Mouse (Mus musculus): ENCODE results near the gene Ccdc137.

Ccdc137 gene

DNA sequence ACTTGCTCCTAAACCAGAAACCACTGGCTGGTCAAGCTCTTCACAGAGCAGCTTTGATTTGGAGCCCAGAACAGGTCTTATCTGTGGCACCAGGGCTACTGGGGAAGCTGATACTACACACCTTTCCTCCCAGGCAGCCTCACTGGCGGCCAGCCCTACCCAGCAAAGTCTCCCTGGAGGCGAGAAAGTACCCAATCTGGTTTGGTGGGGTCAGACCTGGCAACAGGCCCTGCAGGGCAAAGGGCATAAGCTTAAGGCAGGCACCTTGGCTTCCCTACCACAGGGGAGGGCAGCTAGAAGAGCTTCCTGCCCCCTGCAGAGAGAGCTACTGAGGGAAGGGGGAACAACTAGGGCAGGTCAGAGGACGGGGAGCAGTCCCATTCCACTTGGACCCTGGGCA, 42.4 kb downstream of the Ccdc137 start:
- peak; percentile 93 to 95 for DNase-seq

DNA sequence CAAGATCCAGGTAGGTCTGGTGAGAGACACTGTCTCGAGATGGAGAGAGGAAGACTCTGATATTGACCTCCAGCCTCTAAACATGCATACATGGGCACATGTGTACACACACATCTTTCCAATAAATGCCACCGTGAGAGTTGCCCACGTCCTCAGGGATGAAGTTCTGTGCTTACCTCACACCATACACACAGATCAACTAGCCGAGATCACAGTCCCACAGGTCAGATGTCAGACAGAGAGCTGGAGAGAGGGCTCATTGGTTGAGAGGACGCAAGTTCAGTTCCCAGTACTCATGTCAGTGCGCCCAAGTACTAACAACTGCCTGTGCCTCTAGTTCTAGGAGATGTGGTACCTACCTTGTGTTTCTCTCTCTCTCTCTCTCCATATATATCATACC, 43.1 kb downstream of the Ccdc137 start:
- DNase-seq, result no peak

DNA sequence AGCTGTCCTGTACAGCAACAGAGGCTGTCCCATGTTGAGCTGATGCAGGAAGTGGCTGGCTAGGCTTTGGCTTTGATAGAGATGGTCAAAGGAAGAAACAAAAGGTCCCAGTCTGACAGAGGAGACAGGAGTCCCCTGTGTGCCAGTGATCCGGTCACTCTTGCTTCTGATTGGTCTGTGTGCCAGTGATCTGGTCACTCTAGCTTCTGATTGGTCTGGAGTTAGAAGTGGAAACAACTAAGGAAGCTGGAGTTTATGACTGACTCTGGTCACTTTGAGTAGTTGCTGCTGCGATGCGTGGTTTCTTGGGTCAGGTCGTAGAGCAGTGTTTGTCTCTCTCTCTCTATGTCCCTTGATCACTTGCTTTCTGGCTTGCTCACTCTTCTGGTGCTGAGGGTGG, 43.8 kb downstream of the Ccdc137 start:
- DNase-seq, result no peak

DNA sequence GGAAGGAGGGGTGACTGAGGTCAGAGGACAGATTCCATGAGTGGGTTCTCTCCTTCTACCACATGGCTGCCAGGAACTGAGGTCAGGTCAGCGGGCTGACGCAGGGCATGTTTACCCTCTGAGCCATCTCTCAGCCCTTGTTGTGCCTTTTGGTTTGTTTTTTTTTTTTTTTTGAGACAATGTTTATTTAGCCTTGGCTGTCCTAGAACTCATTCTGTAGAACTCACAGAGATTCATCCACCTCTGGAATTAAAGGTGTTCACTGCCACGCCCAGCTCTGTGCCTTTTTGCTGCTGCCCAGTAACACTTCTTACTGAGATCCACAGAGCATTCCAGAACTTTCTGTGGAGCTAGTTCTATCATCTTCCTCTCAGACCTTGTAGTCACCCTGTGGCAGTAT, 47.7 kb downstream of the Ccdc137 start:
- DNase-seq, result no peak

DNA sequence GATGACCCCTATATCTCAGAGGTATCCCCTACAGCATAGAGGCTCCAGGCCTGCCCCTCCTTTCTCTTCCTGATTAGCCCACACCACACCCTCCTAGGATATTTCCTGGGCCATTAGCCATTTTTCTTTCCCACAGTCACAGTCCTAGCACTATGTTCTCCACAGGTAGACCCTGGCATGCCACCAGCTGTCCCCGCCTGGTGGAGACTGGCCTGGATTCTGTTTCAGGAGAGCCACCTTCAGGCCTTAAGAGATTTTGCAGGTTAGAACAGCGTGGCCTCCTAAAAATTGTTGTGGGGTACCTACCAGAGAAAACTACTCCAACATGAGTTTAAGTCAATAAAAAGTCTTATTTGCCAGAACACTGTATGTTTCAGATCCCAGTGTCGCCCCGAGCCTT, 49.0 kb downstream of the Ccdc137 start:
- DNase-seq, result peak in 1 of 2 experiments; percentile 60

DNA sequence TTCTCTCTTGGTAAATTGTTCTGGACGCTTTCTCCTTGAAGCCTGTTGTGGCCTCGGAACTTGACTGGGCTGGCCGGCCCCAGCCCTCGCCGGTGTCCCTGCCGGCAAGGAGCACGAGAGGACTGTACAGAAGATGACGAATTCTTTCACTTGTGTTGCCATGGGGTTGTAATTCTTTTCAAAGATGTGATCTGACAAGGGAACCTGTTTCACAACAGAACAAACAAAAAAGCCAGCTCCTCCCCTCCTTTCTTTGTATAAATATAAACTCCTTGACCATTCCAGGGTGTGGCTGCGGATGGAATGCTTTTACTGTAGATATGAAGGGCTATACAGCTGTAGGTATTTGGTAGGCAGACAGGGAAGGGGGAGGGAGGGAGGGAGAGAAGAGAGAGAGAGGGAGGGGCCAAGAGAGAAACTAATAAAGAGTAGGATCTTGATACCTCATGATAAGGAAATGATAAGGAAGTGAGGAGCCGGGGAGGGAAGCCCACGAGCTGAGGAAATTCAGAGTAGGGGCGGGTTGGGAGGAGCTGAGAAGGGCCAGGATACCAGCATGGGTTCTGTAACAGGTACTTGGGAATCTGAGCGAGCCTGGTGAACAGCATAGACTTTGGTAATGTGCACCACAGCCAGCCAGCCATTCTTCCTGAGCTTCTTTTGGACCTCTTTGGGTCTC, 49.8 kb downstream of the Ccdc137 start:
- DNase-seq, result no peak

DNA sequence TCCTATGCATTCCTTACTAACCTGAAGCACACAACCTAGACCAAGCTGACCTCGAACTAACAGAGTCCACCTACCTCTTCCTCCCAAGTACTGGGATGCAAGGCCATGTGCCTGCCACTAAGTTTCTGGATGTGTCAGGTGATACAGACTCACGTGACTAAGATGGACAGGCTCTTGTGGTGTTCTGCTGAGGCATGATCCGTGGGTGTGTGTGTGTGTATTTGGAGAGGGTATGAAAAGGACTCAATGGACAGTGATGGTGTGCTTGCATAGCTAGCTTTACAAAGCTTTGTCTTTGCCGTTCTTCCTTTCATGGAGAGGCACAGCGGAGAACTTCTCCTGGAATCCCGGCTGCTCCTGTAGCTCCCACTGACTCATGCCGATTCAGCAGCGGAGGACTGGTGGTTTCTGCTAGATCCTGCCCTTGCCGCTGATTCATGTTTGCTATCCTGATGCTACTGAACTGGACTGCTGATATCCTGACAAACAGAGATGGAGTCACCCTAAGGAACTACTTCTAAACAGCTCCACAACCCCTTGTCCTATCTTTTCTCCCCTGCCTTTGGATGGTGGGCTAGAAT, 50.5 kb downstream of the Ccdc137 start:
- DNase-seq, result no peak

DNA sequence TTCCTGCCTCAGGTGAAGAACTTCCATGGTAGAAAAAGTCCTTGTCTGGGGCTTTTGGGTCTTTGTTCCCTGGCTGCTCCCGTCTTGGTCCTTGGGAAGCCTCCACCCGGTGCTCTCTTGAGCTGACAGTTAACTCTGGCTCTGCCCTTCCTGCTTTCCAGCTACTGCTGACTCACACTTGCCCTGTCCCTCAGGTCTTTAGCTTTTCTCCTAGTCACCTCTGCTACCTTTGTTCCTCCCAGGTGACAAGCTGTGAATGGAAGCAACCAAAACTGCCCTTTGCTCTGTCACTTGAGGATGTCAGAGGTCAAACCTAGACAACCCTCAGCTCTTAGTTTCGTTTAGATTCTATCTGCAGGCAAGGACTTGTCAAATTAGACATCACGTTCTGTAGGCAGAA, 52.0 kb downstream of the Ccdc137 start:
- no peak for DNase-seq

DNA sequence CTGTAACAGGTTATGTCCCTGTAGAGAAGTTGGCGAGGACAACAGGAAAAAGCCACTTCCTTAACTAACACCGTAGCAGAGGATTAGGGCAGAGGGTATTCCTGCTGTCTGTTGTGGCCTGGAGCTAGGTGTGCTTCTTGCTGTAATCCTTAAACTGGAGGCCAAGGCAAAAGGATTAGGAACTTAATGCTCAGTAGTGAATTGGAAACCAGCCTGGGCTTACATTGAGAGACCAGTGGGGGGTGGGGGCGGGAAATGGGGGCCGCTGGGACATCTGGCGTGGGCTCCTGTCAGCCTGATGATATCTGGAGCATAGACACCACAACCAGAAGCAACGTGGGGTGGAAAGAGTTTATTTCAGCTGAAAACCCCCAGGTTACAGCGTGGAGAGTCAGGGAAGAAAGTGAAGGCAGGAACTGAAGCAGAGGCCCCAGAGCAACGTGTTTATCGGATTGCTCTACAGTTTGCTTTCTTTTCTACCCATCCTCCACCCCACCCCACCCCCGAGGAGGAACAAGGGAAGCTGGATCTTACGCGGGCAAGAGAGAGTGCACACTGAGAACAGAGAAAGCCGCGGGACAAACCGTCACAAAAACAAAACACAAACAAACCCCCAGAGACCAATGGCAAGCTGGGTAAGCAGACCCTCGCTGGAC, 52.6 kb downstream of the Ccdc137 start:
- no peak for DNase-seq

DNA sequence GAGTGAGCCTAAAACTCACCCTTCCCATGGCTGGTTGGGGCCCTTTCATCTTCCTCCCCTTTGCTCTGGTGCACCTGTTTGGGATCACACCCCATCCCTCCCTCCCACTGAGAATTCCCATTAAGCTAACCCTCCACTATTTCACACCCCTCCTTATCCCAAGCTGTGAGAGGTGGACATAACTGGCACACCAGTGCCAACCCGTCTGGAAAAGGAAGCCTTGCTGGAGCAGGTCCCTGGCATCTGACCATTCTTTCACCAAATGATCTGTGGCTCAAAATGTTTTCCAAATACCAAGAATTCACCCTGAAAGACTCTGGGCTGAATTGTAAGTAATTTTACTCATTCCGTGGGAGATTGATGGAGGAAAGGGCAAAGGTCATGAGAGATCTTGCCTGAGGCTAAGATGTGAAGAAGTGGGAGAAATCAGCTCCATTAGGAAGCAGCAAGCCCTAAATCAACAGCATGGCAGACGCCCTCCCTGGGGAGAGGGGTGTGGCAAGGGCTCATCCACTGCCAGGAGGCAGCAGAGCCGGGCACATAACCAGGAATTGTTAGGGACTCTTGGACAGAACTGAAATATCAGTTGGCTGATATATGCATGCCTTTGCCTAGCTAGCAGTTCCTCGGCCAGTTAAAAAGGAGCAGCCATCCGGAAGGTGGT, 55.0 kb downstream of the Ccdc137 start:
- no peak for DNase-seq
